Mouse (Mus musculus) naive thymus-derived CD4-positive, alpha-beta T cell, adult 5 months (primary cell): ENCODE results near the gene 1700018B08Rik. TPM values are rescaled to one million over a fixed set of nuclear protein-coding genes. Genes with fewer than 3 reads are reported as not detected.

Experiments used
- polyA plus RNA-seq: library from polyadenylated mRNA; unstranded; fragments of 100-300 nt; shearing (Covaris generic); gene quantifications from one replicate; pipeline ENCODE4 v1.2.1, GENCODE M21; 2017

The 1700018B08Rik gene
- polyA plus RNA-seq = not detected

GRCm38 (mm10) chr8:121544276-121544785 is at the start of gene 1700018B08Rik:
1700018B08Rik (minus strand) TSS chr8:121544320.

DNA sequence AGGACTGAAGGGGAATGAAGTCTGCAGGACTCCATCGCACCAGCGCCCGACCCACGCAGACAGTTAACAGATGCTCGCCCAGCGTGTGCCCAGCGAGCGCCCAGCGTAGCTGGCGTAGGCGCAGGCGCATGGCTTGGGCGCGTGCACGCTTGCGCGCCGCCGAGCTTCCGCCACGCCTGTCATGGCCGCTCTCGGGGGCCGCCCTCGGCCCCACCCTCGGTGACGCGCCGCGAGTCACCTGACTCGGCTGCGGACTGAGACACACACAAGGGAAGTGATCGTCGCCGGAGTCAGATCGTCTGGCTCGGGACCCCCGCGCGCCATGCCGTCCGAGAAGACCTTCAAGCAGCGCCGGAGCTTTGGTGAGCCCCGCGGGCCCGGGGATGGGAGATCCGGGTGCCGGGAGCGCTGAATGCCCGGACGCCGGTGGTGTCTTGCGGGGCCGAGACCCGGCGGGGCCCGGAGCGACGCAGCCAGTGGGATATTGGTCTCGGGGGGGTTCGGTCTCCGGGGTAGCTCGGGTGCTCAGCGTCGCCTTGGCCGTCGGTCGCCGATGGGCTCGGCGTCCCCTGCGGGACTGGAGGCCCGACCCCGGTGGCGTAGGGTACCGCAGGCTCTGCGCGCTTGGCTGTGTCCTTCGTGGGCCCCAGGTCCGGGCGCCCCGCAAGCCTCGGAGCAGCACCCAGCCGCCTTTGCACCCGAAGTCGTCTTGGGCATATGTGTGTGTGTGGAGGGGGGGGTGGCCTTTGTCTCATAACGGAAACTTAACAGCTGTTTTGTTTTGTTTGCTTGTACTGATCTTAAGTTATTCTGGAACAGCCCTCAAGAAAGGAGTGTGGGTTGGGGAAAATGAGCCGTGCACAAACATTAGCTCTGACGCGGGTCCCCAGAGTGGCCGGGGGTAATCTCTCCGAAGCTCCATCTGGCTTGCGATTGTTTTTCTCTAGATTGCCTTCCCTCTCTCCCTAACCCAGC is 46.4 kb upstream of the 1700018B08Rik start, which contains the start of gene Map1lc3b:
Gene Map1lc3b, plus strand, starts transcription at position 159 of the 975 bp plus-strand sequence.

GRCm38 (mm10) chr8:121578676-121579451 is 34.7 kb upstream of the 1700018B08Rik start, which contains the start of gene Fbxo31:
Fbxo31 (minus strand) TSS chr8:121578806.

Other genes with a start within 250 kb of the 1700018B08Rik start
- 28.5 TPM for gene Fbxo31, start 34.5 kb upstream of the 1700018B08Rik start, polyA plus RNA-seq
- 528 TPM for gene Map1lc3b, start 46.0 kb upstream of the 1700018B08Rik start, polyA plus RNA-seq
- 0.19 TPM for gene Zcchc14, start 108.6 kb upstream of the 1700018B08Rik start, polyA plus RNA-seq
- gene Jph3, start 185.3 kb upstream of the 1700018B08Rik start, polyA plus RNA-seq = not detected